Mouse (Mus musculus): ENCODE data around the gene 4930415O20Rik.
A peak's percentile ranks its signal among the peaks of the same experiment; 100 is the strongest.

DNA sequence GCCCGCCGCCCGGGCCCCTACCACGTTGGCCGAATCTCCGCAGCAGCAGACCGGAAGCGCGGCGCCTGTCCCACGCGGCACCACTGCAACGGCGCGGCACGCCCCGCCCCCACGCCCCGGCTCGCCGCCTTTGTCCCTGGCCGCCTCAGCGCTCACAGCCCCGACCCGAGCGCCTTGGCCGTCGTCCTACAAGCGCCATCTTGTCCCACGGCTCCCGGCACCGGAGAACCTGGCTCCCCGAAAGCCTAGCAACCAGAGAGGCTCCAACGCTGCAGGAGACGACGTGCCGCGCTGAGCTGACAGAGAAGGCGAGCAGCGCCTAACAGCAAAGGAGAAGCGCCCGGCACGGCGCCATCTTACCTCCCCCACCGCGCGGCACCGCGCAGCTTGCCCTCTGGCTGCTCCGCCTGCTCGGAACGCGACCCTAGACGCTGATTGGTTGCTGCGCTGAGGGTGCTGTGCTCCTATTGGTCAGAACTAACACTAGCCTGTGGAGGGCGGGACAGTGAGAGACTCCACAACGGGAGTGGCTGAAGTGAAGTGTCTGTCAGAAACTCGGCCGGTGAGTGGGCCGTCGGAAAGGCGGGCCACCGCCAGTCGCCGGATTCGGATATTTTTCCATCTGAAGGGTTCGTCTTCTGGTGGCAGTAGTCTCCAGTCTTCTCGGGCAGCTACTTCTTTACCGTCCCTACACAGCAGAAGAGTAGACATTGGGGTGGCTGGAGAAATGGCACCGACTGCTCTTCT lies 36.8 kb upstream of the 4930415O20Rik start, which contains the start of gene Kansl2:
- TF ChIP-seq POLR2A (IDR thresholded peaks at IDR 0.05; ENCODE audit: borderline replicate concordance, low read depth, low read length) = peak; percentile 92
- no peak for TF ChIP-seq CTCF (IDR thresholded peaks at IDR 0.05; ENCODE audit: low read depth, low read length)
